Mouse (Mus musculus) spleen, postnatal 0 days (tissue): ENCODE results near the gene Sgsm3. TPM values are rescaled to one million over a fixed set of nuclear protein-coding genes. Genes with fewer than 3 reads are reported as not detected.

Experiments used
- polyA plus RNA-seq: library from polyadenylated mRNA; unstranded; fragments of >200 nt; fragmentation: Nextera tagmentation; extraction: Ambion mirVana; gene quantifications from 2 replicates; pipeline ENCODE4 v1.2.1, GENCODE M21; 2015

Gene Sgsm3
- 10.6 and 11.0 TPM in 2 replicates for polyA plus RNA-seq

DNA sequence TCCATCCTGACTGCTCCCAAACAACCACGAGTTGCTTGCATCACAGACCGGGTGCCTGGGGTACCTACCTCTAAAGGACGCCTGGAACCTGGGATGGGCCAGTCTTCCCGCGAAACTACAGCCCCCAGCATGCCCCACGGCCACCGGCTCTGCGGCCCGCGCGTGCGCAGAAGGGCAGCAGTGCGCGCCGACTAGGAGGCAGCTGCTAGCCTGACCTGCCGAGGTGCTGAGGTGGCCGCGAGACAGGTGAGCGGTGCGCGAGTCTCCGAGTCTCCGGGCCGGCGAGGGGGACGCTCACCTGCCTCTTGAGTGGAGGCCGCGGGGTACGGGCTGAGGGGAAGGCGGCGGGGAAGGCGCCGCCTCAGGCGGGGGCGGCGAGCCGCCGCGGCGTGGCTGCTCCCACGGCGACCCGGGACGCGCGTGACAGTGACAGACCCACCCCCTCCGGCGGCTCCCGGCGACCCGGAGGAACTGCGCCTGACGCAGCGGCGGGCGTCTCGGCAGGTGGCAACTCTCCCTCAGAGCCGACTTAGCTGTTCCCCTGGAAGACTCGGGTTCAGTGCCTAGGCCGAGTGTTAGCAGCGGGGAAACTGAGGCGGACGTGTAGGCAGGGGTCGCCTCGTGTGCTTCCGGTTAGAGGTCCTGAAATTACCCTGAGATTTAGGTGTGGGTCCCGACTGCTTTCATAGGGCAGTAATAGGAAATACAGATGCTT is at the start of gene Sgsm3:
Sgsm3 (plus strand) TSS at position 146 of the 715 bp plus-strand sequence.

GRCm38 (mm10) chr15:80948145-80949135 is 29.1 kb upstream of the Sgsm3 start, which contains the start of gene Adsl:
Gene Adsl (plus strand): TSS chr15:80948490.

Other genes with a start within 250 kb of the Sgsm3 start
- gene Adsl, start 29.3 kb upstream of the Sgsm3 start, polyA plus RNA-seq, result 82.1 and 86.0 TPM in 2 replicates
- gene Mrtfa, start 213.0 kb downstream of the Sgsm3 start, polyA plus RNA-seq, result 13.4 and 16.4 TPM in 2 replicates